Mouse (Mus musculus) bone marrow, adult 2 months (tissue): Measurements from ENCODE around the gene Zfp354b.

Source experiments
- CTCF ChIP-seq: fragments of 200-500 bp; IDR thresholded peaks from 2 replicates; pipeline ENCODE4 v1.5.1; 2011; ENCODE audit warnings: low read length, control low read depth; ENCODE audit not compliant: control insufficient read depth, insufficient read depth
- POLR2A ChIP-seq: fragments of 200-500 bp; IDR thresholded peaks from 2 replicates; pipeline ENCODE4 v1.6.1; 2011; ENCODE audit warnings: low read depth, mild to moderate bottlenecking, control low read depth, low read length, borderline replicate concordance; ENCODE audit not compliant: control insufficient read depth

GRCm38 (mm10) chr11:50966230-50966629, 34.8 kb upstream of the Zfp354b start, which contains the start of gene Olfr1378:
- TF ChIP-seq CTCF (no peak), POLR2A (no peak)
